Mouse (Mus musculus): Measurements from ENCODE around the gene Slc25a35. TPM values are rescaled to one million over a fixed set of nuclear protein-coding genes. Genes with fewer than 3 reads are reported as not detected.
A peak's percentile ranks its signal among the peaks of the same experiment; 100 is the strongest.
"Not testable (repeated sequence)": the region's sequence is repeated elsewhere in the genome, so short reads cannot be mapped to it uniquely, and the experiment has no call there.

The Slc25a35 gene
- total RNA-seq (2014; fragmentation: Nextera tagmentation) (5.2 and 5.8 TPM in 2 replicates), total RNA-seq (2017) (0.93 and 1.1 TPM in 2 replicates), polyA plus RNA-seq (2012) (1.2 and 1.3 TPM in 2 replicates)

- TF ChIP-seq GATA2 (IDR thresholded peaks at IDR 0.05; ENCODE audit: borderline replicate concordance, low read depth, low read length) (no peak), POLR2AphosphoS5 (IDR thresholded peaks at IDR 0.05; ENCODE audit: insufficient replicate concordance, low read depth, low read length) (no peak), CTCF (IDR thresholded peaks at IDR 0.05; ENCODE audit: low read depth, low read length) (no peak), GATA1 (IDR thresholded peaks at IDR 0.05; ENCODE audit: borderline replicate concordance, low read length) (no peak), TAL1 (conservative IDR thresholded peaks at IDR 0.05; ENCODE audit: low read depth, low read length) (no peak)
- H3K9me3 ChIP-seq (replicated peaks): no peaks in the 10 kb centered on the region
- DNase-seq (ENCODE audit: low spot score) (peak; percentile 94), ATAC-seq (ENCODE audit: extremely low read depth, insufficient number of reproducible peaks, low FRiP score, poor library complexity, severe bottlenecking) (peak; percentile 89)
- peaks cover 52% of the 10 kb centered on the region for H3K4me1 ChIP-seq (ENCODE audit: insufficient read depth, low read depth, low read length)
- H3K36me3 ChIP-seq (replicated peaks): peaks cover 19% of the 10 kb centered on the region
- peaks cover 3% of the 10 kb centered on the region; the same call in 1 of the 2 replicates for H3K27me3 ChIP-seq (ENCODE audit: insufficient read depth, low read length)
- H3K4me3 ChIP-seq (ENCODE audit: low read depth, low read length): peak within 1 kb of the TSS; percentile 75
These were observed at the start of gene Slc25a35 for GRCm38 (mm10) chr11:68967337-68968282. TSS of gene Slc25a35 (plus strand) at chr11:68968131.

- DNase-seq (ENCODE audit: low spot score) (no peak), ATAC-seq (ENCODE audit: extremely low read depth, insufficient number of reproducible peaks, low FRiP score, poor library complexity, severe bottlenecking) (no peak)
- no peaks in the 10 kb centered on the region for H3K36me3 ChIP-seq (replicated peaks)
- H3K4me3 ChIP-seq (ENCODE audit: low read depth, low read length): no peak overlapping the region
- H3K27me3 ChIP-seq (ENCODE audit: insufficient read depth, low read length): peaks cover 35% of the 10 kb centered on the region
- no peaks in the 10 kb centered on the region for H3K9me3 ChIP-seq (replicated peaks)
- TF ChIP-seq TAL1 (conservative IDR thresholded peaks at IDR 0.05; ENCODE audit: low read depth, low read length) (no peak), GATA2 (IDR thresholded peaks at IDR 0.05; ENCODE audit: borderline replicate concordance, low read depth, low read length) (no peak)
- H3K4me1 ChIP-seq (ENCODE audit: insufficient read depth, low read depth, low read length): peaks cover 12% of the 10 kb centered on the region
These were observed 44.7 kb upstream of the Slc25a35 start for GRCm38 (mm10) chr11:68923191-68923590.

- Histone ChIP-seq H3K4me1 (ENCODE audit: insufficient read depth, low read depth, low read length) (peaks cover 12% of the 10 kb centered on the region), H3K27me3 (ENCODE audit: insufficient read depth, low read length) (peaks cover 32% of the 10 kb centered on the region), H3K36me3 (replicated peaks) (no peaks in the 10 kb centered on the region), H3K9me3 (replicated peaks) (no peaks in the 10 kb centered on the region), H3K4me3 (ENCODE audit: low read depth, low read length) (no peak overlapping the region)
- ATAC-seq (ENCODE audit: extremely low read depth, insufficient number of reproducible peaks, low FRiP score, poor library complexity, severe bottlenecking) (no peak), DNase-seq (ENCODE audit: low spot score) (no peak)
- TF ChIP-seq POLR2AphosphoS5 (IDR thresholded peaks at IDR 0.05; ENCODE audit: insufficient replicate concordance, low read depth, low read length) (no peak), GATA2 (IDR thresholded peaks at IDR 0.05; ENCODE audit: borderline replicate concordance, low read depth, low read length) (no peak), CTCF (IDR thresholded peaks at IDR 0.05; ENCODE audit: low read depth, low read length) (no peak), TAL1 (conservative IDR thresholded peaks at IDR 0.05; ENCODE audit: low read depth, low read length) (no peak), GATA1 (IDR thresholded peaks at IDR 0.05; ENCODE audit: borderline replicate concordance, low read length) (no peak)
These were observed 43.2 kb upstream of the Slc25a35 start for GRCm38 (mm10) chr11:68924749-68925148.

- TF ChIP-seq GATA2 (IDR thresholded peaks at IDR 0.05; ENCODE audit: borderline replicate concordance, low read depth, low read length): no peak
- TF ChIP-seq TAL1 (conservative IDR thresholded peaks at IDR 0.05; ENCODE audit: low read depth, low read length): no peak
- no peak for TF ChIP-seq POLR2AphosphoS5 (IDR thresholded peaks at IDR 0.05; ENCODE audit: insufficient replicate concordance, low read depth, low read length)
- no peak for TF ChIP-seq GATA1 (IDR thresholded peaks at IDR 0.05; ENCODE audit: borderline replicate concordance, low read length)
- no peak for TF ChIP-seq CTCF (IDR thresholded peaks at IDR 0.05; ENCODE audit: low read depth, low read length)
- H3K4me3 ChIP-seq (ENCODE audit: low read depth, low read length): no peak within 1 kb of the TSS
- DNase-seq (ENCODE audit: low spot score) (no peak), ATAC-seq (ENCODE audit: extremely low read depth, insufficient number of reproducible peaks, low FRiP score, poor library complexity, severe bottlenecking) (no peak)
- no peaks in the 10 kb centered on the region for H3K36me3 ChIP-seq (replicated peaks)
- H3K27me3 ChIP-seq (ENCODE audit: insufficient read depth, low read length): peaks cover 36% of the 10 kb centered on the region
- no peaks in the 10 kb centered on the region for H3K9me3 ChIP-seq (replicated peaks)
- peaks cover 12% of the 10 kb centered on the region for H3K4me1 ChIP-seq (ENCODE audit: insufficient read depth, low read depth, low read length)
These were observed 41.0 kb upstream of the Slc25a35 start, which contains the start of gene Odf4 for GRCm38 (mm10) chr11:68926981-68927380. TSS of gene Odf4 (minus strand) at chr11:68927081.

GRCm38 (mm10) chr11:68929947-68930346 is 38.0 kb upstream of the Slc25a35 start:
- no peak for TF ChIP-seq POLR2AphosphoS5 (IDR thresholded peaks at IDR 0.05; ENCODE audit: insufficient replicate concordance, low read depth, low read length)
- TF ChIP-seq GATA2 (IDR thresholded peaks at IDR 0.05; ENCODE audit: borderline replicate concordance, low read depth, low read length): no peak
- TF ChIP-seq GATA1 (IDR thresholded peaks at IDR 0.05; ENCODE audit: borderline replicate concordance, low read length): no peak
- Histone ChIP-seq H3K27me3 (ENCODE audit: insufficient read depth, low read length) (peaks cover 52% of the 10 kb centered on the region), H3K4me1 (ENCODE audit: insufficient read depth, low read depth, low read length) (no peaks in the 10 kb centered on the region), H3K9me3 (replicated peaks) (no peaks in the 10 kb centered on the region), H3K4me3 (ENCODE audit: low read depth, low read length) (no peak overlapping the region), H3K36me3 (replicated peaks) (no peaks in the 10 kb centered on the region)
- ATAC-seq (ENCODE audit: extremely low read depth, insufficient number of reproducible peaks, low FRiP score, poor library complexity, severe bottlenecking) (no peak), DNase-seq (ENCODE audit: low spot score) (no peak)

- ATAC-seq (ENCODE audit: extremely low read depth, insufficient number of reproducible peaks, low FRiP score, poor library complexity, severe bottlenecking): no peak
- H3K36me3 ChIP-seq (replicated peaks): no peaks in the 10 kb centered on the region
- no peaks in the 10 kb centered on the region for H3K4me1 ChIP-seq (ENCODE audit: insufficient read depth, low read depth, low read length)
- H3K4me3 ChIP-seq (ENCODE audit: low read depth, low read length): no peak overlapping the region
- no peaks in the 10 kb centered on the region for H3K9me3 ChIP-seq (replicated peaks)
- TF ChIP-seq POLR2AphosphoS5 (IDR thresholded peaks at IDR 0.05; ENCODE audit: insufficient replicate concordance, low read depth, low read length) (no peak), GATA1 (IDR thresholded peaks at IDR 0.05; ENCODE audit: borderline replicate concordance, low read length) (no peak), TAL1 (conservative IDR thresholded peaks at IDR 0.05; ENCODE audit: low read depth, low read length) (no peak), CTCF (IDR thresholded peaks at IDR 0.05; ENCODE audit: low read depth, low read length) (no peak), GATA2 (IDR thresholded peaks at IDR 0.05; ENCODE audit: borderline replicate concordance, low read depth, low read length) (no peak)
- H3K27me3 ChIP-seq (ENCODE audit: insufficient read depth, low read length): peaks cover 37% of the 10 kb centered on the region
- no peak for DNase-seq (ENCODE audit: low spot score)
These were observed 33.9 kb upstream of the Slc25a35 start for GRCm38 (mm10) chr11:68933885-68934507.

- ATAC-seq (ENCODE audit: extremely low read depth, insufficient number of reproducible peaks, low FRiP score, poor library complexity, severe bottlenecking); H3K9me3 ChIP-seq (replicated peaks); H3K4me3 ChIP-seq (ENCODE audit: low read depth, low read length); DNase-seq (ENCODE audit: low spot score); H3K36me3 ChIP-seq (replicated peaks): not testable (repeated sequence)
- Histone ChIP-seq H3K27me3 (ENCODE audit: insufficient read depth, low read length) (peaks cover 21% of the 10 kb centered on the region), H3K4me1 (ENCODE audit: insufficient read depth, low read depth, low read length) (peaks cover 11% of the 10 kb centered on the region)
These were observed 31.0 kb upstream of the Slc25a35 start for GRCm38 (mm10) chr11:68936951-68937350.

All from G1E (cell line).